Mouse (Mus musculus) megakaryocyte, embryonic 14.5 days (primary cell): Measurements from ENCODE around the gene Col23a1.

Experiments
- FLI1 ChIP-seq: IDR thresholded peaks from 2 replicates; pipeline ENCODE4 v1.6.1; 2012; ENCODE audit warnings: low read length, inconsistent platforms, mixed read lengths
- GATA1 ChIP-seq: IDR thresholded peaks from 3 replicates; pipeline ENCODE4 v1.6.1; 2012; ENCODE audit warnings: mixed read lengths, low read length, inconsistent platforms, borderline replicate concordance

GRCm38 (mm10) chr11:51488813-51489212 is 199.1 kb downstream of the Col23a1 start:
- TF ChIP-seq GATA1 (no peak), FLI1 (no peak)
